Mouse (Mus musculus): ENCODE results near the gene Sec14l2.

DNA sequence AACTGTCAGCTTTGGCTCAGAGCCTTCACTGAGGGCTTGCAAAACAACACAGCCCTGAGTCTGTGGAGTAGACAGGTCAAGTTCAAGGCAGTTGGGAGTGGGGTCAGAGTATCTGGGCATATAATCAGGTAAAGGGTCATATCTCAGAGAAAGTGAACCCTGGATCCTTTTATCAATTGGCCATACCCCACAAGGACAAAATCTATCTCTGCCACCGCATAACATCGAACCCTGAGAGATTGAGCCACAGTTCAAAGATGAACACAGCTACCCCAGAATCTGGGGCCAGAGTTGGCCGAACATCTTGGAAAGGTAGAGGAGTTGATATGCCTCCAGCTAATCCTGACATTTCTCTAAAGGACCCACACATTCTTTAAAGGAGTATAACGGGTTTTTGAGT lies 11.2 kb downstream of the Sec14l2 start:
- TF ChIP-seq POLR2A (IDR thresholded peaks at IDR 0.05; ENCODE audit: borderline replicate concordance, insufficient read depth, low read length) = no peak
- no peak for TF ChIP-seq CTCF (IDR thresholded peaks at IDR 0.05; ENCODE audit: borderline replicate concordance, insufficient read depth, low read depth, low read length)

Data from cerebellum, adult 2 months (tissue).